Mouse (Mus musculus): ENCODE measurements around the gene Bcl9. TPM values are rescaled to one million over a fixed set of nuclear protein-coding genes. Genes with fewer than 3 reads are reported as not detected.
A peak's percentile ranks its signal among the peaks of the same experiment; 100 is the strongest.

Gene Bcl9
- polyA plus RNA-seq, 1 experiment from 2014 or later: 3.5 TPM

DNA sequence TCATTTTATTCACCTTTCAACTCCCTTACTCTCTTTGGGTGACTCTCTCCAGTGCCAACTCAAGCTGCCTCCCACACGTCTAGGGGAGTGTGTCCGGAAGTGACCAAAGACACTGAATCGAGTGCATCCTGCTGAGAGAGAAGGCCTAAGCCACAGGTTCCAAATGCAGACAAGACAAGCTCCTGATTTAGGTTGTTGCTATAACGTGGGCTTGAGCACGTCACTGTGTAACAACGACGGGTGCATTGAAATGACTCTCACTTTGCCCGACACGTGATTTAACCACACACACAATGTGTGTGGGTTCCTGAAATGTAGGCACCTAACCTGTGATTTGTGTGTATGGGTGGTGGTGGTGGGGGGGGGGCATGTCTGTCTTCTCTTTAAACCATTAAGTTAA is 3.4 kb downstream of the Bcl9 start:
- Histone ChIP-seq H3K9me3 (replicated peaks) (no peaks in the 10 kb centered on the region), H3K27me3 (peaks cover 5% of the 10 kb centered on the region; the same call in 1 of the 2 replicates), H3K4me2 (no peak overlapping the region), H3K27ac (replicated peaks) (no peak overlapping the region), H3K9ac (no peak overlapping the region), H3K4me3 (replicated peaks) (no peak overlapping the region), H3K4me1 (replicated peaks) (peaks cover 9% of the 10 kb centered on the region), H3K36me3 (replicated peaks) (no peaks in the 10 kb centered on the region)
- WGBS (ENCODE audit: insufficient replicate concordance): 69% methylated on average over 9 of the region's 9 CpGs
- no peak for ATAC-seq (ENCODE audit: insufficient read depth)

DNA sequence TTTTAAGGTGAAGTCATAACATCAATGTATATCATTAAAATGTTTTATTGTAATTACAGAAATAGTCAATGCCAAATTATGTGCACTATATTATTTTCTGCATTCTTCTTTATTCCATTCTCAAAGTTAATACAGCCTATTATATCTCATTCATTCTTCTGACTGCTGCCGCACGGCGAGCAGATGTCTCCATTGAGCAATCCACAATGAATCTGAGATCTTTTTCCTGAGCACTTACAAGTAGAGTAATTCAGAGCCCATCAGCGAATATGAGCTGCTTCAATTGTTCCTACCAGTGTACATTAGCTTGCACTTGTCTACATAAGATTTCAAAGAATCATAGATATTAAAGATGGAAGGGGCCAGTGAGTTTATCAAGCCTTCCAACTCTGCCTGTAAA is 12.8 kb downstream of the Bcl9 start:
- no peaks in the 10 kb centered on the region for H3K9me3 ChIP-seq (replicated peaks)
- H3K9ac ChIP-seq: no peak overlapping the region
- no peak overlapping the region for H3K4me2 ChIP-seq
- H3K36me3 ChIP-seq (replicated peaks): no peaks in the 10 kb centered on the region
- H3K27ac ChIP-seq (replicated peaks): no peak overlapping the region
- no peak overlapping the region for H3K4me3 ChIP-seq (replicated peaks)
- no peak for ATAC-seq (ENCODE audit: insufficient read depth)
- no peaks in the 10 kb centered on the region for H3K4me1 ChIP-seq (replicated peaks)
- WGBS (ENCODE audit: insufficient replicate concordance): 70% methylated on average over 4 of the region's 4 CpGs
- no peaks in the 10 kb centered on the region for H3K27me3 ChIP-seq

DNA sequence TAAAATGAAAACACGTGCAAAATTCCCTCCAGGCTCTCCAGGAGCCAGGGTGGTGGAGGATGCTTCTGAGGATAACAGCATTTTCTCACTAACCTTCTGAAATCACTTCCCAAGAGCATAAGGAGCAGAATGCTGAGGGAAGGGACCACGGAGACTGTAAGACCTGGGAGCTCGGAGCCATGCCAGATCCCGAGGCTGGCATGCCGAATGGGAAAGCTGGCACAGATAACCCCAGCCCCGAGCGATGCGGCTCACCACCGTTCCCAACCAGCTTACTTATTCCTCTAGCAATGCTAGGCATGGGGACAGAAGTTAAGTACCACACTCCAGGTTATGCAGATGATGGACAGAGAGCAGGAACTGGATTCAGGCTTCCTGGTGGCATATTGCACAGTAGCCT is 13.7 kb downstream of the Bcl9 start:
- H3K9me3 ChIP-seq (replicated peaks): no peaks in the 10 kb centered on the region
- no peak overlapping the region for H3K4me3 ChIP-seq (replicated peaks)
- 74% methylated on average over 9 of the region's 9 CpGs for WGBS (ENCODE audit: insufficient replicate concordance)

DNA sequence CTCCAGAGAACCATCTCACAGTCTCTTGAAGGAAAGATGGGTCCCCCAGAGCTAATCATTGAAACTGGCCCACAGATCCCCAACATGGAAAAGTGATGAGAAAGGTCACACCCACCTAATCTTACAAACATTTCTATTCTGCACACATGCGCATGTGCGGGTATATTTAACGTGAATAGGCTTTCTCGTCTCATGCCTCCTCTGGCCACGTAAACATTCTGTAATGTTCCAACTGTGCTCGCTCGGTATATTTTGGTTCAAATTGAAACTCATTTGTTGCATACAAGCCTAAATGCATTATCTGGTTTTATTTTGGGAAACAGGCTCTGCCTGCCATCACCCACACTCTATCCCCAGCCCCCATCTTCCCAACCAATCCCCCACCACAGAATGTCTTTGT is 16.3 kb downstream of the Bcl9 start:
- Histone ChIP-seq H3K4me3 (replicated peaks) (no peak overlapping the region), H3K36me3 (replicated peaks) (no peaks in the 10 kb centered on the region), H3K9ac (no peak overlapping the region), H3K9me3 (replicated peaks) (no peaks in the 10 kb centered on the region), H3K27me3 (no peaks in the 10 kb centered on the region), H3K4me2 (no peak overlapping the region), H3K4me1 (replicated peaks) (no peaks in the 10 kb centered on the region), H3K27ac (replicated peaks) (no peak overlapping the region)
- ATAC-seq (ENCODE audit: insufficient read depth): no peak
- 71% methylated on average over 7 of the region's 7 CpGs for WGBS (ENCODE audit: insufficient replicate concordance)

More for the DNA sequence above, 13.7 kb downstream of the Bcl9 start:
- no peak overlapping the region for H3K4me2 ChIP-seq
- H3K4me1 ChIP-seq (replicated peaks): no peaks in the 10 kb centered on the region
- H3K9ac ChIP-seq: no peak overlapping the region
- ATAC-seq (ENCODE audit: insufficient read depth): no peak
- no peaks in the 10 kb centered on the region for H3K27me3 ChIP-seq
- no peaks in the 10 kb centered on the region for H3K36me3 ChIP-seq (replicated peaks)
- no peak overlapping the region for H3K27ac ChIP-seq (replicated peaks)

DNA sequence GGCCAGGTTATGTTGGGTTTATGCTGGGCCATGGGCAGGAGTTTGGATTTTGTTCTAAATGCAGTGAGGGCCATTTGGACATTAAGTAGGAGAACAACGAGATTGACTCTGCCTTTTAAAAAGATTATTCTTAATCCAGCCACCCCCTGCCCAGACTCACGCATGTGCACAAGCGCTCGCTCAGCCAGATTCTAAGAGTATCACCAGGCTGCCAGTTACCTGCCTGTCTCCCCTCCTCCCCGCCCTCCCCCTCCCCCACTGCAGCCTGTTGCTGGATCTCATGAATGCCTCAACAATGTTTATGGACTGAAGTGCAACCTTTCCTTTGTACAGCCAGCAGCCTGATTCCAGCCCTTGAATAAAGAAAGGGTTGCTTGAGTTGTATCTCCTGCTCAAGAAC is 22.0 kb downstream of the Bcl9 start:
- 64% methylated on average over 5 of the region's 5 CpGs for WGBS (ENCODE audit: insufficient replicate concordance)
- Histone ChIP-seq H3K4me2 (no peak overlapping the region), H3K9me3 (replicated peaks) (no peaks in the 10 kb centered on the region), H3K4me3 (replicated peaks) (no peak overlapping the region), H3K9ac (no peak overlapping the region), H3K27ac (replicated peaks) (no peak overlapping the region), H3K4me1 (replicated peaks) (no peaks in the 10 kb centered on the region), H3K36me3 (replicated peaks) (no peaks in the 10 kb centered on the region), H3K27me3 (no peaks in the 10 kb centered on the region)
- ATAC-seq (ENCODE audit: insufficient read depth): no peak

DNA sequence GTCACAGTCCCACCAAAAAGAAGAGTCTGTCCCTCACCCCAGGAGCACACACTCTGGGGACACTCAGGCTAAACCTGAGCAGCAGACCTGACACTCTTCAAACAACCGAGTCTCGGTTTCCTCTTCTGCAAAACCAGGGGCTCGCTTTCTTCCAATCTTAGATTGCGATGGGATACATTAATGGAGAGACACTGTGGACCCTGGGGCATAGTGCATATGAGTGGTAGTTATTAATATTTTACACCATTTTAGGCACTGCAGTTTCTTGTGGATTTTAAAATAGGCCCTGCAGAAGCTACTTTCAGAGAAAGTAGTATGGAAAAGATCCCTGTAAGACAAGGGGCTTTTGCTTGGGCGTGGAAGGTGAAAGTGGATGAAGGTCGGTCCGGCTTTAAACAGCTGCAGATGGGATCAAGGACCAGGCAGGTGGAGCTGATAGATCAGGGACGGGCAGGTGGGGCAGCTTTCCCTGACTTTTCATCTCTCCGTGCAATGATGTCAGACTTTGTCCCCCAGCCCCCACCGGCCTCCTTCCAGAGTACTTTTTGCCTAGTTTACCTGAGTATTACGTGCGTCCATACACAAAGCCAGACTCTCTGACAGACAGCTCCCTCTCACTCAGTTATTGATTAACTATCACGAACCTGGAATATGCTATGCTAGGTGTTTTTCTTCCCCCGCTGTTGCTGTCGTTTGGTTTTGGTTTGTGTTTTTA is 23.0 kb downstream of the Bcl9 start:
- WGBS (ENCODE audit: insufficient replicate concordance): 71% methylated on average over 15 of the region's 15 CpGs
- Histone ChIP-seq H3K9me3 (replicated peaks) (no peaks in the 10 kb centered on the region), H3K4me2 (peak overlapping the region; percentile 30), H3K4me3 (replicated peaks) (no peak overlapping the region), H3K4me1 (replicated peaks) (no peaks in the 10 kb centered on the region), H3K27ac (replicated peaks) (no peak overlapping the region), H3K27me3 (no peaks in the 10 kb centered on the region), H3K9ac (no peak overlapping the region), H3K36me3 (replicated peaks) (no peaks in the 10 kb centered on the region)
- ATAC-seq (ENCODE audit: insufficient read depth): peak; percentile 80

DNA sequence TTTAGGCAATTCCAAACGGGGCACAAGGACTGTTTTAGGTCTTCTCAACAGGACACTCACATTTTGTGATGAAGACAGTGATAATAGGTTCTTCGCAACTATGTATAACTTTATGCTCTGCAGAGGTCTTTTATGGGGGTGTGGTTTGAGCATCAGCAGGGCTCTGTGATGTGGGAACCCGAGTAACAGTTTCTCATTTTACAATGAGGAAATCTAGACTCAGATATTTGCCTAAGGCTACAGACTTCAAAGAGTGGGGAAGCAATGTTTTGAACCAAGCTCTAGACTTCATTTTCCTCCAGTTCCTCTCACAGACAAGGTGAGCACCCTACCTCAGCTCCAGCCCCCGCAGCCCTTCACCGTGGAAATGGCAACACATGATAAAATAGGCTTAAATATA is 23.8 kb downstream of the Bcl9 start:
- no peak for ATAC-seq (ENCODE audit: insufficient read depth)

DNA sequence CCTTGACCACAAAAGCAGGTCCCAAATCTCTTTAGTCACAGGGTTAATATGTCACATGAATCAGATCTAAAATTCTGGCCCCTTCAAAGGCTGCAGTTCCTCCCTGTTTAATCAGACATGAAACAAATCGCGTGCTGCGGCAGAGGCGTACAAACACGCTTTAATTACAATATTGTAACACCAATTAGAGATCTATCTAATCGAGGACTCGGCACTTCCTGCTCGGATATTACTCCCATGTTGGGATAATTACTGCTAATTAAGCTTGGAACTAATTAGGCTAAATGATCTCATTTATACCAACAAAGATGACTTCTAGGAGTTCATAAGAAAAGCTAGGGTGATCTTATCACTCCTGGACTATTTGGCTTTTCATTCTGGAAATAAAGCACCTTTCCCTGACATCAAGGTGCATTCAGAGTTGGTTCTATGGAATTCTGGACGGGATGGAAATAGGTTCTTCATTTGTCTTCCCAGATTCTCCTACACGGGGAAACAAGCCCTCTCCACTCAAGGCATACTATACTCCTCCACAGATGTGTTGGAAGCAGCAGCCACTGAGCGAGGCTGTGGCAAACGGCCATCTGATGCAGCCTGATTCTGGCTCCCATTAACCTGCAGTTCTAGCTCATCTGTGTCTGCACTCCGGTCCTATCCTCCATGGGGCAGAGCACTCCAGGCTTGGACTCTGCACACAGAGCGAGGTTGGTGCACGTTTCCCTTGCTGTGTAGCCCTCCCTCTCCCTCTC is 31.9 kb downstream of the Bcl9 start:
- ATAC-seq (ENCODE audit: insufficient read depth): no peak
- Histone ChIP-seq H3K36me3 (replicated peaks) (no peaks in the 10 kb centered on the region), H3K27me3 (no peaks in the 10 kb centered on the region), H3K27ac (replicated peaks) (no peak overlapping the region), H3K9me3 (replicated peaks) (no peaks in the 10 kb centered on the region), H3K9ac (no peak overlapping the region), H3K4me2 (no peak overlapping the region), H3K4me3 (replicated peaks) (no peak overlapping the region), H3K4me1 (replicated peaks) (no peaks in the 10 kb centered on the region)
- WGBS (ENCODE audit: insufficient replicate concordance): 70% methylated on average over 15 of the region's 15 CpGs

More for the DNA sequence above, 23.8 kb downstream of the Bcl9 start:
- WGBS (ENCODE audit: insufficient replicate concordance): 63% methylated on average over 5 of the region's 5 CpGs
- no peaks in the 10 kb centered on the region for H3K9me3 ChIP-seq (replicated peaks)
- H3K4me3 ChIP-seq (replicated peaks): no peak overlapping the region
- no peak overlapping the region for H3K9ac ChIP-seq
- no peaks in the 10 kb centered on the region for H3K36me3 ChIP-seq (replicated peaks)
- H3K27ac ChIP-seq (replicated peaks): no peak overlapping the region
- no peak overlapping the region for H3K4me2 ChIP-seq
- H3K27me3 ChIP-seq: no peaks in the 10 kb centered on the region
- H3K4me1 ChIP-seq (replicated peaks): no peaks in the 10 kb centered on the region

DNA sequence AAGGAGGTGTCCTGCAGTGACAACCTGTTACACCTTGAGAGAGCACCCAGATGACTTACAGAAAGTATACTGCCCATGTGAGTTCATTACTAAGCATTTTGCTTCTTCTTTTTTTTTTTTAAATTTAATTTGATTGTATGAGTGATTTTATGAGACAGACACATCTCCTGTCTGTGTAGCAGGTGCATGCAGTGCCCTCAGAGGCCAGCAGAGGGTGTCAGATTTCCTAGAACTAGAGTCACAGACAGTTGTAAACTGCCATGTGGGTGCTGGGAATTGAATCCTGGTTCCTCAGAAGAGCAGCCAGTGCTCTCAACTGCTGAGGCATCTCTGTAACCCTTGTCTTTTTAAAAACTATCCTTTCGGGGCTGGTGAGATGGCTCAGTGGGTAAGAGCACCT is 35.5 kb downstream of the Bcl9 start:
- Histone ChIP-seq H3K9me3 (replicated peaks) (no peaks in the 10 kb centered on the region), H3K27me3 (no peaks in the 10 kb centered on the region), H3K4me1 (replicated peaks) (no peaks in the 10 kb centered on the region), H3K9ac (no peak overlapping the region), H3K27ac (replicated peaks) (no peak overlapping the region), H3K4me2 (no peak overlapping the region), H3K36me3 (replicated peaks) (no peaks in the 10 kb centered on the region), H3K4me3 (replicated peaks) (no peak overlapping the region)
- whole genome bisulfite sequencing (ENCODE audit: insufficient replicate concordance): 76% methylated on average over 1 of the region's 1 CpGs
- ATAC-seq (ENCODE audit: insufficient read depth): no peak

DNA sequence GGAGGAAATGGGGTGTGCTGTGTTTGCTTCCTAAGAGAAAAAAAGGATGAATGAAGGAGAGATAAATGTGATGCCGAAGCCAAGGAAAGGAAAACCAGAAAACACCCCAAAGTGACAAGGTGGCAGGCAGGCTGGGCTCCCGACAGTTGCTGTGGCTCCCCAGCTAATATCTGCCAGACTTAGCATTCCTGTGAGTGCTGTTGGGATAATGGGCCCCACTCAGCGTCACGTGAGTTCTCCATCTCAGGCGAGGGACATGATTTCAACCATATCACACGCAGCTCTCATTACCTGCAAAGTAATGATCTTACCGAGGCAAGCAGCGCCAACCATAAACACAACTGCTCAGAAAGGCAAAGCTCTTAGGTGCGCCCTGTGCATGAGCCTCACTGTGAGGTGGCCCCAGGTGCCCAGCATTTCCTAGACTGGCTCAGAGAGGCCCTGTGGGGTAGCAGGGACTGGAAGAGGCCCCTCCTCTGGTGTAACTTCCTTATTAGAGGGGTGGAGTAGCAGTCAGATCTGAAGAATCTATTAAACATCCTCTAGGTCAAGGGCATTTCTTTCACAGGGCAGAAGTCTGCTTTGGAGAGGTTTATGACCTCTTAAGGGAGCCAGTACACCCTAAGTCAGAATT is 41.9 kb downstream of the Bcl9 start:
- no peak overlapping the region for H3K27ac ChIP-seq (replicated peaks)
- H3K4me3 ChIP-seq (replicated peaks): no peak overlapping the region
- no peaks in the 10 kb centered on the region for H3K4me1 ChIP-seq (replicated peaks)
- H3K4me2 ChIP-seq: no peak overlapping the region
- ATAC-seq (ENCODE audit: insufficient read depth): no peak
- 26% methylated on average over 9 of the region's 9 CpGs for WGBS (ENCODE audit: insufficient replicate concordance)
- no peak overlapping the region for H3K9ac ChIP-seq
- no peaks in the 10 kb centered on the region for H3K27me3 ChIP-seq
- H3K36me3 ChIP-seq (replicated peaks): no peaks in the 10 kb centered on the region
- no peaks in the 10 kb centered on the region for H3K9me3 ChIP-seq (replicated peaks)

DNA sequence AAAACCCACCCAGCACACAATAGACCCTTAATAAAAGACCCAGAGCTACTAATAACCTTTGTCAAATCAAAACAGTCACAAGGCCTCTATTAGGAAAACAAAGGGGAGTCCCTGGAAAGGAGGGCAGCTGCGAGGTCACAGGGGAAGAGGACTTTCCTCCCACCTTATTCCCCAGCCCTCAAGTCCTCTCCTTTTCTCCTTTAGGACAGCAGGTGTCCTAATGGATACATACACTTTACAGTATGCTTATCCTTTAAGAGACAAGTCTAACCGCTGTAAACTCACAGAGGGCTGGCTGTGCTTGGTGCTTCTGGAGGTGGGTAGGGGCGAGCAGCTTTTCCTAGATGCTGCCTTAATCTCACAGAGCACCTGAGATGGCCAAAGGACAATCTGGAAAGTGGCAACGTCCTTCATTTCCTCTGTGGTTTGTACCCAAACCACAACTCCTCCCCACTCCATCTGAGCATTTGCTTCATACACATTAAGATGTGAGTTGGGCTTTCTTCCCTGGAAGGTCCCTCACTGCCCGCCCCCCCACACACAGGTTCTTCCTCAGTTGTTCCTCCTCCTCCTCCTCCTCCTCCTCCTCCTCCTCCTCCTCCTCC is 42.8 kb downstream of the Bcl9 start:
- H3K27ac ChIP-seq (replicated peaks): no peak overlapping the region
- H3K4me1 ChIP-seq (replicated peaks): no peaks in the 10 kb centered on the region
- WGBS (ENCODE audit: insufficient replicate concordance): 16% methylated on average over 5 of the region's 5 CpGs
- H3K27me3 ChIP-seq: no peaks in the 10 kb centered on the region
- no peak overlapping the region for H3K4me3 ChIP-seq (replicated peaks)
- H3K36me3 ChIP-seq (replicated peaks): no peaks in the 10 kb centered on the region
- no peak overlapping the region for H3K4me2 ChIP-seq
- H3K9ac ChIP-seq: no peak overlapping the region
- ATAC-seq (ENCODE audit: insufficient read depth): no peak
- no peaks in the 10 kb centered on the region for H3K9me3 ChIP-seq (replicated peaks)
